In genomic region chr4:149690828-149691280, GRCm38 (mm10) we compare ENCODE assay signal across 16 mouse cellular contexts. TPM values are rescaled to one million over a fixed set of nuclear protein-coding genes. Genes with fewer than 3 reads are reported as not detected.
A peak's percentile ranks its signal among the peaks of the same experiment; 100 is the strongest.
DNase-seq lines count a peak whose midpoint lies in the region; ATAC-seq lines count a peak whose summit lies in the region.
"Had no signal": no experiment of that assay in that cellular context is flagged by ENCODE, and none has a peak within 500 bp of the region (broad histone marks: within the 10 kb centered on the region; RNA-seq: fewer than 3 reads in every experiment).

No protein-coding gene starts in this region.

- H3K27me3 ChIP-seq in heart, embryonic 11.5 days (ENCODE audit: control insufficient read depth, insufficient read depth, low read length), result 0 out of 2 replicates have a peak, but pooled peaks cover 4% of the 10 kb centered on the region
- H3K27me3 ChIP-seq: neural tube, embryonic 12.5 days had no signal

- no peak for DNase-seq in heart, adult 8-10 months (ENCODE audit: low spot score)
- peak; percentile 31 for DNase-seq in ovary, adult 18-20 months (ENCODE audit: low spot score)
- DNase-seq in ovary, postnatal 14 days (ENCODE audit: low spot score), result no peak
- DNase-seq in layer of hippocampus, postnatal 36 days, result no peak
- DNase-seq in right cerebral cortex, postnatal 10 days (ENCODE audit: low spot score in 2 of 2), result no peak
- DNase-seq: cerebellum, adult 11-12 months; forebrain, postnatal 0 days; heart, postnatal 36 days; lung, adult 18-20 months had no signal

- H3K9me3 ChIP-seq in heart, embryonic 11.5 days (replicated peaks; ENCODE audit: control insufficient read depth, low read length), result no peaks in the 10 kb centered on the region
- H3K9me3 ChIP-seq: kidney, embryonic 15.5 days; neural tube, embryonic 12.5 days had no signal

- ATAC-seq in heart, embryonic 11.5 days (replicated peaks; ENCODE audit: insufficient number of reproducible peaks, low FRiP score, low TSS enrichment), result no peak
- 0 out of 2 replicates have a peak, but pooled peaks have one; percentile 42 for ATAC-seq in erythroid progenitor cell, adult 5-6 weeks (replicated peaks; ENCODE audit: low FRiP score, poor library complexity, severe bottlenecking)
- ATAC-seq in megakaryocyte progenitor cell, adult 5-6 weeks (replicated peaks; ENCODE audit: poor library complexity), result peak; percentile 85
- ATAC-seq: forebrain, postnatal 0 days; midbrain, embryonic 16.5 days had no signal

- 43% methylated on average over 8 of the region's 8 CpGs for WGBS in heart, embryonic 11.5 days (ENCODE audit: insufficient replicate concordance)

- H3K9ac ChIP-seq in heart, embryonic 11.5 days (ENCODE audit: low read depth, low read length), result no peak overlapping the region
- H3K9ac ChIP-seq: forebrain, postnatal 0 days; kidney, embryonic 15.5 days; neural tube, embryonic 12.5 days had no signal

- H3K36me3 ChIP-seq in heart, embryonic 11.5 days (ENCODE audit: control insufficient read depth, insufficient read depth, low read length), result no peaks in the 10 kb centered on the region
- H3K36me3 ChIP-seq: kidney, embryonic 15.5 days; neural tube, embryonic 12.5 days had no signal

- no peak overlapping the region for H3K4me3 ChIP-seq in heart, embryonic 11.5 days (ENCODE audit: low read depth, low read length)
- H3K4me3 ChIP-seq: kidney, embryonic 15.5 days; neural tube, embryonic 12.5 days had no signal

- peaks cover 9% of the 10 kb centered on the region for H3K4me1 ChIP-seq in heart, embryonic 11.5 days (ENCODE audit: control insufficient read depth, insufficient read depth, low read length)
- H3K4me1 ChIP-seq: neural tube, embryonic 12.5 days had no signal

- H3K27ac ChIP-seq in heart, embryonic 11.5 days (ENCODE audit: low read depth, low read length), result peak overlapping the region; percentile 10; the same call in 1 of the 2 replicates
- H3K27ac ChIP-seq: kidney, embryonic 15.5 days; macrophage; neural tube, embryonic 12.5 days had no signal

- H3K4me2 ChIP-seq in heart, embryonic 11.5 days, result 0 out of 2 replicates have a peak overlapping the region, but pooled peaks have one; percentile 15
- H3K4me2 ChIP-seq: kidney, embryonic 15.5 days; neural tube, embryonic 12.5 days had no signal

RNA-seq across cellular contexts. Expression of gene Pik3cd, which starts 11.5 kb away (rescaled TPM):
- 2.3 and 3.2 TPM in 2 replicates for polyA plus RNA-seq in heart, embryonic 11.5 days (2014; fragmentation: Nextera tagmentation; extraction: Ambion mirVana)
- 1 to 10 TPM; 4.7 to 5.8 (median 5.1) TPM for total RNA-seq in heart, adult 8-10 months (2022)
- 5.9 and 8.6 TPM in 2 replicates for total RNA-seq in erythroid progenitor cell, adult 5-6 weeks (2015; ENCODE audit: low replicate concordance)
- total RNA-seq in erythroid progenitor cell, adult 5-6 weeks (2017; ENCODE audit: low replicate concordance), result 7.8 and 16.3 TPM in 2 replicates
- total RNA-seq in megakaryocyte progenitor cell, adult 5-6 weeks (2015), result 32.2 and 33.0 TPM in 2 replicates
- 59.5 and 66.5 TPM in 2 replicates for total RNA-seq in megakaryocyte progenitor cell, adult 5-6 weeks (2017)
- 10 to 100 TPM; 20.8 to 25.0 TPM for total RNA-seq in layer of hippocampus, postnatal 36 days (2021)

RNA-seq across cellular contexts. Expression of gene Tmem201, which starts 47.0 kb away (rescaled TPM):
- 25.5 and 32.5 TPM in 2 replicates for polyA plus RNA-seq in heart, embryonic 11.5 days (2014; fragmentation: Nextera tagmentation; extraction: Ambion mirVana)
- 10 to 100 TPM; 92.2 to 93.9 (median 93.1) TPM for total RNA-seq in heart, adult 8-10 months (2022)
- total RNA-seq in erythroid progenitor cell, adult 5-6 weeks (2015; ENCODE audit: low replicate concordance), result 1.8 and 2.5 TPM in 2 replicates
- total RNA-seq in erythroid progenitor cell, adult 5-6 weeks (2017; ENCODE audit: low replicate concordance), result 0.53 and 1.7 TPM in 2 replicates
- 10.9 and 12.4 TPM in 2 replicates for total RNA-seq in megakaryocyte progenitor cell, adult 5-6 weeks (2015)
- total RNA-seq in megakaryocyte progenitor cell, adult 5-6 weeks (2017), result 8.5 and 8.8 TPM in 2 replicates
- 10 to 100 TPM; 64.9 to 67.5 TPM for total RNA-seq in layer of hippocampus, postnatal 36 days (2021)

Comparison
In these comparisons a context has a peak if more than half of its experiments do, and no peak if none do; other contexts are left out.
1. RNA of gene Tmem201, which starts 47.0 kb away (total RNA-seq): 92.2 to 93.9 TPM in heart, adult 8-10 months and 64.9 to 67.5 TPM in layer of hippocampus, postnatal 36 days; 8.5 to 12.4 TPM in megakaryocyte progenitor cell, adult 5-6 weeks and 0.53 to 2.5 TPM in erythroid progenitor cell, adult 5-6 weeks; every median in the first group is over 4 times any median in the second.